Mouse (Mus musculus) left cerebral cortex, postnatal 25 days (tissue): ENCODE measurements around the gene Ano8. TPM values are rescaled to one million over a fixed set of nuclear protein-coding genes. Genes with fewer than 3 reads are reported as not detected.
"Not testable (repeated sequence)": the region's sequence is repeated elsewhere in the genome, so short reads cannot be mapped to it uniquely, and the experiment has no call there.

Experiments
- DNase-seq, 2 experiments: peaks; one replicate each; pipeline ENCODE4 v3.0.0; 2022; ENCODE audit warnings: low spot score in 2 of 2, mixed read lengths in 1 of 2
- intact Hi-C: fragments of 180-260 bp; cut with DNase I; formaldehyde crosslinking; loops from one replicate; pipeline ENCODE4 v1.15.1; 2025
- total RNA-seq, 2 experiments: library from RNA; stranded (reverse); gene quantifications; 2 replicates each; pipeline ENCODE4 v1.2.3; 2021

Gene Ano8
- total RNA-seq, 2 experiments from 2014 or later: 59.9 to 60.9 TPM

GRCm38 (mm10) chr8:71461152-71461840, 24.5 kb downstream of the Ano8 start:
- intact Hi-C loops: loop anchor here (2.0 to 5.0 kb wide), 3 partner anchors 16 to 564 kb away; partner anchors contain the start of genes Nr2f6 and Rpl18a

GRCm38 (mm10) chr8:71460716-71461115, 25.0 kb downstream of the Ano8 start:
- intact Hi-C loops: loop anchor here (2.0 to 5.0 kb wide), 3 partner anchors 16 to 563 kb away; partner anchors contain the start of genes Nr2f6 and Rpl18a
- no peak for DNase-seq

More at GRCm38 (mm10) chr8:71461152-71461840, 24.5 kb downstream of the Ano8 start:
- no peak for DNase-seq

- intact Hi-C loops: no loop called here
- DNase-seq: no peak
Measured at GRCm38 (mm10) chr8:71457659-71458270, 28.0 kb downstream of the Ano8 start.

GRCm38 (mm10) chr8:71456906-71457305, 28.9 kb downstream of the Ano8 start:
- intact Hi-C loops: no loop called here
- no peak for DNase-seq

- no peak for DNase-seq
- intact Hi-C loops: no loop called here
Measured at GRCm38 (mm10) chr8:71454668-71455067, 31.1 kb downstream of the Ano8 start.

- DNase-seq: no peak
- intact Hi-C loops: no loop called here
Measured at GRCm38 (mm10) chr8:71452669-71453068, 33.1 kb downstream of the Ano8 start.

- intact Hi-C loops: no loop called here
- DNase-seq: no peak
Measured at GRCm38 (mm10) chr8:71451777-71452176, 34.0 kb downstream of the Ano8 start.

- intact Hi-C loops: no loop called here
- DNase-seq: no peak
Measured at GRCm38 (mm10) chr8:71451337-71451736, 34.4 kb downstream of the Ano8 start.

GRCm38 (mm10) chr8:71445096-71445495, 40.7 kb downstream of the Ano8 start:
- intact Hi-C loops: loop anchor here (2.0 kb wide), 1 partner anchor 16 kb away; no protein-coding TSS in a partner anchor
- DNase-seq: no peak

GRCm38 (mm10) chr8:71441404-71441803, 44.4 kb downstream of the Ano8 start:
- intact Hi-C loops: loop anchor here (2.0 to 5.0 kb wide), 2 partner anchors 79 to 156 kb away; partner anchors contain the start of gene Fam129c
- DNase-seq: peak in 1 of 2 experiments; percentile 49

GRCm38 (mm10) chr8:71437041-71437440, 48.7 kb downstream of the Ano8 start:
- DNase-seq: no peak
- intact Hi-C loops: no loop called here

GRCm38 (mm10) chr8:71432935-71433334, 52.8 kb downstream of the Ano8 start:
- intact Hi-C loops, DNase-seq: not testable (repeated sequence)

Other genes with a start within 250 kb of the Ano8 start
- gene Myo9b, start 213.2 kb downstream of the Ano8 start, total RNA-seq: 10 to 100 TPM; 27.7 to 32.4 TPM
- gene Haus8, start 213.0 kb downstream of the Ano8 start, total RNA-seq: 10 to 100 TPM; 10.9 to 14.7 TPM
- gene Use1, start 119.1 kb downstream of the Ano8 start, total RNA-seq: 100 to 1,000 TPM in 1 of 2 experiments, 10 to 100 TPM in 1; 95.9 to 102 TPM
- 10 to 100 TPM; 14.8 to 18.6 TPM for gene Ocel1, start 114.7 kb downstream of the Ano8 start, total RNA-seq
- gene Nr2f6, start 104.0 kb downstream of the Ano8 start, total RNA-seq: 10 to 100 TPM; 37.6 to 43.0 TPM
- gene Ushbp1, start 90.2 kb downstream of the Ano8 start, total RNA-seq: 1 to 10 TPM; 4.9 to 5.0 TPM
- gene Babam1, start 89.1 kb downstream of the Ano8 start, total RNA-seq: 100 to 1,000 TPM; 111 to 117 TPM
- gene Ankle1, start 80.0 kb downstream of the Ano8 start, total RNA-seq: under 1 TPM; 0.28 to 0.41 TPM
- 100 to 1,000 TPM; 299 to 324 TPM for gene Abhd8, start 22.3 kb downstream of the Ano8 start, total RNA-seq
- gene Mrpl34, start 21.0 kb downstream of the Ano8 start, total RNA-seq: 10 to 100 TPM; 59.7 to 60.8 TPM
- gene Dda1, start 16.8 kb downstream of the Ano8 start, total RNA-seq: 10 to 100 TPM; 80.9 to 84.8 TPM
- 10 to 100 TPM; 28.6 to 33.2 TPM for gene Gtpbp3, start 2.1 kb upstream of the Ano8 start, total RNA-seq
- gene Plvap, start 25.8 kb upstream of the Ano8 start, total RNA-seq: 1 to 10 TPM; 5.7 to 6.6 TPM
- not detected for gene Ccdc194, start 39.7 kb upstream of the Ano8 start, total RNA-seq
- 1 to 10 TPM; 2.3 to 4.3 TPM for gene Bst2, start 51.5 kb upstream of the Ano8 start, total RNA-seq
- gene Mvb12a, start 57.0 kb upstream of the Ano8 start, total RNA-seq: 10 to 100 TPM; 31.7 to 33.7 TPM
- gene Tmem221, start 72.9 kb upstream of the Ano8 start, total RNA-seq: under 1 TPM in 1 of 2 experiments, not detected in 1; 0.21 TPM
- gene Nxnl1, start 80.6 kb upstream of the Ano8 start, total RNA-seq: under 1 TPM in 1 of 2 experiments, not detected in 1; 0.16 TPM
- gene Slc27a1, start 82.9 kb upstream of the Ano8 start, total RNA-seq: 10 to 100 TPM; 90.0 to 92.8 TPM
- 10 to 100 TPM; 35.1 to 38.7 TPM for gene Pgls, start 106.2 kb upstream of the Ano8 start, total RNA-seq
- 1 to 10 TPM; 3.6 to 4.2 TPM for gene Fam129c, start 111.7 kb upstream of the Ano8 start, total RNA-seq
- gene Colgalt1, start 125.0 kb upstream of the Ano8 start, total RNA-seq: 10 to 100 TPM; 49.3 to 51.5 TPM
- gene Unc13a, start 185.8 kb upstream of the Ano8 start, total RNA-seq: 100 to 1,000 TPM; 318 to 327 TPM
- 1 to 10 TPM; 3.9 to 4.8 TPM for gene Jak3, start 190.3 kb upstream of the Ano8 start, total RNA-seq
- 1 to 10 TPM; 1.3 to 1.5 TPM for gene Insl3, start 203.3 kb upstream of the Ano8 start, total RNA-seq
- under 1 TPM; 0.34 to 0.53 TPM for gene B3gnt3, start 215.8 kb upstream of the Ano8 start, total RNA-seq
- 100 to 1,000 TPM; 177 to 183 TPM for gene Fcho1, start 239.8 kb upstream of the Ano8 start, total RNA-seq